Mouse (Mus musculus) liver, embryonic 13.5 days (tissue): Measurements from ENCODE around the gene Mtmr10. TPM values are rescaled to one million over a fixed set of nuclear protein-coding genes. Genes with fewer than 3 reads are reported as not detected.

ENCODE experiments used
- ATAC-seq: fragments of 200-750 bp; cut with Nextera tagmentation; 2 replicates; pipeline ENCODE4 v1.8.0; 2017; ENCODE audit warnings: low read depth, mild to moderate bottlenecking, moderate number of reproducible peaks, moderate library complexity
- DNase-seq: peaks from one replicate; pipeline ENCODE4 v3.0.0; 2022
- H3K27ac ChIP-seq: fragments of 300-500 bp; sonication (generic); 2 replicates; pipeline ENCODE4 v1.5.1; 2015; ENCODE audit warnings: moderate library complexity, mild to moderate bottlenecking, inconsistent platforms
- H3K27me3 ChIP-seq: fragments of 300-500 bp; sonication (generic); 2 replicates; pipeline ENCODE4 v1.6.1; 2015; ENCODE audit warnings: mild to moderate bottlenecking, inconsistent platforms
- H3K36me3 ChIP-seq: fragments of 300-500 bp; sonication (generic); 2 replicates; pipeline ENCODE4 v1.6.1; 2015; ENCODE audit warnings: mild to moderate bottlenecking, inconsistent platforms
- H3K4me1 ChIP-seq: fragments of 300-500 bp; sonication (generic); replicated peaks from 2 replicates; pipeline ENCODE4 v1.6.1; 2015; ENCODE audit warnings: inconsistent platforms
- H3K4me2 ChIP-seq: fragments of 300-500 bp; sonication (generic); 2 replicates; pipeline ENCODE4 v1.6.1; 2015; ENCODE audit warnings: inconsistent platforms, mild to moderate bottlenecking, moderate library complexity
- H3K4me3 ChIP-seq: fragments of 300-500 bp; sonication (generic); replicated peaks from 2 replicates; pipeline ENCODE4 v1.5.1; 2015; ENCODE audit warnings: mild to moderate bottlenecking, inconsistent platforms
- H3K9ac ChIP-seq: fragments of 300-500 bp; sonication (generic); 2 replicates; pipeline ENCODE4 v1.6.1; 2015; ENCODE audit warnings: mild to moderate bottlenecking, inconsistent platforms
- H3K9me3 ChIP-seq: fragments of 300-500 bp; sonication (generic); replicated peaks from 2 replicates; pipeline ENCODE4 v1.6.1; 2016; ENCODE audit warnings: inconsistent platforms
- WGBS: fragments of 180-500 bp; shearing (Covaris S2); methylation state at CpG from one replicate; pipeline ENCODE4 v1.1.7; 2015; ENCODE audit not compliant: insufficient replicate concordance; 5-methylcytosine and 5-hydroxymethylcytosine counted together
- polyA plus RNA-seq: library from polyadenylated mRNA; unstranded; fragments of >200 nt; fragmentation: Nextera tagmentation; extraction: Ambion mirVana; gene quantifications from 2 replicates; pipeline ENCODE4 v1.2.1, GENCODE M21; 2015

Mtmr10 gene
- polyA plus RNA-seq, 1 experiment from 2014 or later, result 2.0 TPM

GRCm38 (mm10) chr7:64253736-64254135 is 33.7 kb upstream of the Mtmr10 start:
- no peak overlapping the region for H3K27ac ChIP-seq
- H3K9ac ChIP-seq, result no peak overlapping the region
- H3K36me3 ChIP-seq, result no peaks in the 10 kb centered on the region
- H3K27me3 ChIP-seq, result no peaks in the 10 kb centered on the region
- DNase-seq (no peak), ATAC-seq (no peak)
- H3K4me1 ChIP-seq, result no peaks in the 10 kb centered on the region
- 66% methylated on average over 3 of the region's 3 CpGs for WGBS
- no peak overlapping the region for H3K4me3 ChIP-seq
- H3K9me3 ChIP-seq, result no peaks in the 10 kb centered on the region
- no peak overlapping the region for H3K4me2 ChIP-seq

- Histone ChIP-seq H3K4me2 (no peak overlapping the region), H3K4me1 (no peaks in the 10 kb centered on the region), H3K36me3 (no peaks in the 10 kb centered on the region), H3K27ac (no peak overlapping the region), H3K9ac (no peak overlapping the region), H3K9me3 (peaks cover 4% of the 10 kb centered on the region; the same call in 1 of the 2 replicates), H3K4me3 (no peak overlapping the region), H3K27me3 (peaks cover 21% of the 10 kb centered on the region)
- 63% methylated on average over 13 of the region's 13 CpGs for WGBS
- DNase-seq (no peak), ATAC-seq (no peak)
Observed at GRCm38 (mm10) chr7:64265502-64266279, 21.8 kb upstream of the Mtmr10 start.

DNA sequence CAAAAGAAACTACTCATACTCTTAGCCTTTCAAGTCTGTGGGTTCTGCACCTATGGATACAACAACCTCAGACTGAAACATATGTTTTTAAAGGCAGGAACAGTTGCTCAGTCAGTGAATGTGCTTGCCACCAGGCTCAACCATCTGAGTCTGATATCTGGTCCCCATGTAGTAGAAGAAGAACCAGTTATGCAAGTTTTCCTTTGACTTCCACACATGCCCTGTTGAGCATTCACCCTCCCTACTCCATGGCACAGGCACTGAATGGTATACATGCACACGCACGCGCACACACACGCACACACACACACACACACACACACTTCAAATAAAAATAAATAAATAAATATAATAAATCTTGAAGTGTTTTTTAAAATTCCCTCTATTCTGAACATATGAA is 20.9 kb upstream of the Mtmr10 start:
- H3K9me3 ChIP-seq, result peaks cover 4% of the 10 kb centered on the region; the same call in 1 of the 2 replicates
- WGBS, result 81% methylated on average over 4 of the region's 4 CpGs
- no peak overlapping the region for H3K9ac ChIP-seq
- H3K4me2 ChIP-seq, result no peak overlapping the region
- no peak overlapping the region for H3K4me3 ChIP-seq
- ATAC-seq (no peak), DNase-seq (no peak)
- H3K36me3 ChIP-seq, result no peaks in the 10 kb centered on the region
- H3K27ac ChIP-seq, result no peak overlapping the region
- H3K4me1 ChIP-seq, result no peaks in the 10 kb centered on the region
- peaks cover 21% of the 10 kb centered on the region for H3K27me3 ChIP-seq

DNA sequence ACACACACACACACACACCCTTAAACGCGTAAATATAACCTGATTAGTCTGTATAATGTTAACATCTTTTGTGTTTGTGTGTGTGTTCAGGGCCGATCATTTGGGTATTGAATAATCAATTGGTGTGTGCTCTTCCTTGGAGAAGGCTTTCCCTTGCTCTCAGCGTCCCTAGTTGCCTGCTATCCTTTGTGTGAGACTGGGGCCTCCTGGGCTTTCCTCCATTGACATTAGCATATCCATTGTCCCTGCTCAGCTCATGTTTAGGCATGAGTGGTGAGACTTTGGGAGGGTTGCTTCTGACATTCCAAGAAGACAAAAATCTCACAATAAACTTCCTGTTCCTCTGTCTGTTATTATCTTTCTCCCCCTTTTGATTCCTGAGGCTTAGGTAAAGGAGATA is 15.5 kb upstream of the Mtmr10 start:
- H3K27me3 ChIP-seq, result peaks cover 21% of the 10 kb centered on the region
- no peak overlapping the region for H3K4me3 ChIP-seq
- 37% methylated on average over 4 of the region's 4 CpGs for WGBS
- no peaks in the 10 kb centered on the region for H3K9me3 ChIP-seq
- H3K4me2 ChIP-seq, result no peak overlapping the region
- H3K27ac ChIP-seq, result no peak overlapping the region
- no peaks in the 10 kb centered on the region for H3K36me3 ChIP-seq
- DNase-seq, result no peak
- no peak for ATAC-seq
- no peaks in the 10 kb centered on the region for H3K4me1 ChIP-seq
- no peak overlapping the region for H3K9ac ChIP-seq

DNA sequence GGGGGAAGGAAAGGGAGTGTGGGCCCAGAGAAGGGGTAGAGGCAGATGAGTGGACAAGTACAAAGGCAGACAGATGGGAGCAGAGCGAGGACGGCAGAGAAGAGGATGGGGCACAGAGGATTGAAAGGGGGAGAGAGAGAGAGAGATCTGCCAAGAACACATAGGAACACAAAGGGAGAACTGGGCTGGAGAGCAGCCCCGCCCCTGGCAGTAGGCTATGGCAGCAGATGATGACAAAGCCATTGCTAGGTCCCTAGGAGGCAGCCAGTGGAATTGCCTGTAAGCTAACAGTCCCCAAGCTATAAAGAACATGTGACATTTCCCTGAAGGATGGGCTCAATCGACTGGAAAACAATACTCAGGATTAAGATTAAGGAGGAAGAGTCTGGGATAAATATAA is 11.9 kb upstream of the Mtmr10 start:
- Histone ChIP-seq H3K9me3 (no peaks in the 10 kb centered on the region), H3K4me3 (no peak overlapping the region), H3K4me1 (no peaks in the 10 kb centered on the region), H3K27ac (no peak overlapping the region), H3K9ac (no peak overlapping the region), H3K27me3 (no peaks in the 10 kb centered on the region), H3K36me3 (no peaks in the 10 kb centered on the region), H3K4me2 (no peak overlapping the region)
- ATAC-seq, result no peak
- WGBS, result 54% methylated on average over 4 of the region's 4 CpGs
- DNase-seq, result no peak

GRCm38 (mm10) chr7:64276921-64277320 is 10.5 kb upstream of the Mtmr10 start:
- WGBS, result 30% methylated on average over 6 of the region's 6 CpGs
- H3K4me2 ChIP-seq, result no peak overlapping the region
- no peak for ATAC-seq
- no peaks in the 10 kb centered on the region for H3K36me3 ChIP-seq
- no peak overlapping the region for H3K4me3 ChIP-seq
- no peaks in the 10 kb centered on the region for H3K9me3 ChIP-seq
- no peak overlapping the region for H3K9ac ChIP-seq
- no peak for DNase-seq
- H3K27ac ChIP-seq, result no peak overlapping the region
- no peaks in the 10 kb centered on the region for H3K4me1 ChIP-seq
- no peaks in the 10 kb centered on the region for H3K27me3 ChIP-seq

- no peak overlapping the region for H3K9ac ChIP-seq
- H3K27ac ChIP-seq, result no peak overlapping the region
- H3K4me3 ChIP-seq, result no peak overlapping the region
- no peaks in the 10 kb centered on the region for H3K9me3 ChIP-seq
- WGBS, result 56% methylated on average over 1 of the region's 1 CpGs
- no peaks in the 10 kb centered on the region for H3K27me3 ChIP-seq
- ATAC-seq (no peak), DNase-seq (no peak)
- H3K4me2 ChIP-seq, result no peak overlapping the region
- no peaks in the 10 kb centered on the region for H3K4me1 ChIP-seq
- no peaks in the 10 kb centered on the region for H3K36me3 ChIP-seq
Observed at GRCm38 (mm10) chr7:64278526-64278925, 8.9 kb upstream of the Mtmr10 start.

DNA sequence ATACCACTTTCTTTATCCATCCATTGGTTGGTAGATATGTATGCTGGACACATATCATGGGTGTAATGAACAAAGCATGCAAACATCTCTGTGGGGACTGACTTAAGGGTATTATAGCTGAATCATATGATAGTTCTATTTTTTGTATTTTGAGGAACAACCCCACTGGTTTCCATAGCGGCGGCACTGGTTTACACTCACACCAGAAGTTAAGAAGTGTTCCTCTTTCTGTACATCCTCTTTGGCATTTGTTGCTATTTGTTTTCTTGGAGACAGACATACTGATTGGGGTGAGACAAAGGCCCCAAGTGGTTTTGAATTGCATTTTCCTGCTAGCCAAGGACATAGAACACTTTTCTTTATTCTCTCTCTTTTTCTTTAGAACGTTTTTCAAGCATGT is 7.9 kb upstream of the Mtmr10 start:
- no peak for ATAC-seq
- WGBS, result 44% methylated on average over 3 of the region's 3 CpGs

DNA sequence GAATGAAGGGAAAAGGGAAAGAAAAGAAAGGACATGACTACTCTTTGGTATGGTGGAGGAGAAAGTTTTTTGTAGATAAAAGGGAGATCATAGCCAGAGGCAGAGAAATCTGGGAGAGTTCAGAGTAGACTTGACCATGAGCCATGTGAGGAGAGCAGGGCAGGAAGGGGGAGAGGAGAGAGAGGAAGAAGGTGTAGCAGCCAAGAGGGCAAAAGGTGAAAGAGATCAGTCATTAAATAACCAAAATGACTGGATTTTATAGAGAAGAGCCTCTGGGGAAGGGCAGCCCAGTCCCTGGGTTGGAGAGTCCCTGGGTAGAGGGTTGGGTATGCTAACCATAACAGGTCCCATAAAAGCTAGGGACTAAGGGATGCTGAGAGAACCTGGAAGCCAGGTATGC is 887 bp upstream of the Mtmr10 start:
- Histone ChIP-seq H3K9me3 (no peaks in the 10 kb centered on the region), H3K27me3 (peaks cover 3% of the 10 kb centered on the region; the same call in 1 of the 2 replicates), H3K36me3 (no peaks in the 10 kb centered on the region), H3K4me3 (peak overlapping the region; percentile 79), H3K27ac (no peak overlapping the region), H3K9ac (no peak overlapping the region), H3K4me2 (peak overlapping the region; percentile 88), H3K4me1 (peaks cover 20% of the 10 kb centered on the region)
- ATAC-seq (no peak), DNase-seq (no peak)

More for the DNA sequence above, 7.9 kb upstream of the Mtmr10 start:
- no peaks in the 10 kb centered on the region for H3K9me3 ChIP-seq
- no peaks in the 10 kb centered on the region for H3K36me3 ChIP-seq
- peaks cover 3% of the 10 kb centered on the region; the same call in 1 of the 2 replicates for H3K27me3 ChIP-seq
- no peaks in the 10 kb centered on the region for H3K4me1 ChIP-seq
- H3K4me3 ChIP-seq, result no peak overlapping the region
- DNase-seq, result no peak
- no peak overlapping the region for H3K9ac ChIP-seq
- H3K4me2 ChIP-seq, result no peak overlapping the region
- no peak overlapping the region for H3K27ac ChIP-seq

DNA sequence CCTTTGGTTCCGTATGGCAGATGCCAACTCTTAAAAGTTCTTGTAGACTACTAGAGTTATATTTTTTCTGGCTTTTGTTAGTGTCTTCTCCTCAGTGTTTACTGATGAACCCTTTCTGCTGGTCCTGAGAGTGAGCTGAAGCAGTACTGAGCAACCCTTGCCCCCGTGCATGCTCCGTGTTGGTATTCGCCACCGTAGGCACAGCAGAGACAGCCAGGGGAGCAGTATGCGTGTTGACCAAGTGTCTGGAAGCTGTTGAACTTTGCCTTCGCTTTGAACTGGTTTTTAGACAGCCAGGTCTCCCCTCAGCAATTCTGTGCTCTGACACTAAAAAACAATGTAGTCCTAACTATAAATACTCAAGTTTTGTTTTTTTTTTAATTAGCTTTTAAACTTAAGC is 2.0 kb downstream of the Mtmr10 start:
- Histone ChIP-seq H3K27ac (no peak overlapping the region; the same call in 1 of the 2 replicates), H3K4me2 (peak overlapping the region; percentile 24; the same call in 1 of the 2 replicates)
- ATAC-seq, result no peak

DNA sequence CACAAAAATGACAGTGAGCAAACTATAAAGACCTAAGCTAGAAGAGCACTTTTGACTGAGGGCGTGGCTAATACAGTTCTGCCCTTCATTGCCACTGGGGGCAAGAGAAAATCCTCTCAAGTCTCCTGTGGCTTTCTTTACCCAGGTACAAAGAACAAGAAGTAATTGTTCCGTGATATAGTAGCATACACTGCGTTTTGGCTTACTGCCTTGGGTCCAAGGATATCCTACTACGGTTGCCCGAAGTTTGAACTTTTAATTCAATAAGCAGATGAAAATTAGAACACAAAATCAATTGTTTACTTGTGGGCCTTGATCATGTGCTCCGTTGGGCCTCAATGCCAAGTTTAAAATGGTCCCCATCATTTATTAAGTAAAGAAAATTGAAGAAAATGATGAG is 3.0 kb downstream of the Mtmr10 start:
- H3K9me3 ChIP-seq, result no peaks in the 10 kb centered on the region
- no peaks in the 10 kb centered on the region for H3K36me3 ChIP-seq
- H3K9ac ChIP-seq, result no peak overlapping the region
- peaks cover 23% of the 10 kb centered on the region for H3K4me1 ChIP-seq
- H3K4me2 ChIP-seq, result no peak overlapping the region
- no peaks in the 10 kb centered on the region for H3K27me3 ChIP-seq
- H3K4me3 ChIP-seq, result no peak overlapping the region
- H3K27ac ChIP-seq, result no peak overlapping the region
- ATAC-seq (no peak), DNase-seq (no peak)
- 78% methylated on average over 6 of the region's 6 CpGs for WGBS

More for the DNA sequence above, 2.0 kb downstream of the Mtmr10 start:
- no peaks in the 10 kb centered on the region for H3K36me3 ChIP-seq
- H3K27me3 ChIP-seq, result peaks cover under 1% of the 10 kb centered on the region; the same call in 1 of the 2 replicates
- H3K4me1 ChIP-seq, result peaks cover 23% of the 10 kb centered on the region
- no peak overlapping the region for H3K9ac ChIP-seq
- DNase-seq, result no peak
- no peaks in the 10 kb centered on the region for H3K9me3 ChIP-seq
- WGBS, result 76% methylated on average over 7 of the region's 7 CpGs
- H3K4me3 ChIP-seq, result no peak overlapping the region

GRCm38 (mm10) chr7:64291722-64292121 is 4.3 kb downstream of the Mtmr10 start:
- DNase-seq (no peak), ATAC-seq (no peak)
- Histone ChIP-seq H3K36me3 (no peaks in the 10 kb centered on the region), H3K4me2 (no peak overlapping the region), H3K27ac (no peak overlapping the region), H3K9ac (no peak overlapping the region), H3K27me3 (no peaks in the 10 kb centered on the region), H3K9me3 (no peaks in the 10 kb centered on the region), H3K4me1 (peaks cover 21% of the 10 kb centered on the region), H3K4me3 (no peak overlapping the region)
- 81% methylated on average over 10 of the region's 10 CpGs for WGBS
